Mouse (Mus musculus): Measurements from ENCODE around the gene Numb.

DNA sequence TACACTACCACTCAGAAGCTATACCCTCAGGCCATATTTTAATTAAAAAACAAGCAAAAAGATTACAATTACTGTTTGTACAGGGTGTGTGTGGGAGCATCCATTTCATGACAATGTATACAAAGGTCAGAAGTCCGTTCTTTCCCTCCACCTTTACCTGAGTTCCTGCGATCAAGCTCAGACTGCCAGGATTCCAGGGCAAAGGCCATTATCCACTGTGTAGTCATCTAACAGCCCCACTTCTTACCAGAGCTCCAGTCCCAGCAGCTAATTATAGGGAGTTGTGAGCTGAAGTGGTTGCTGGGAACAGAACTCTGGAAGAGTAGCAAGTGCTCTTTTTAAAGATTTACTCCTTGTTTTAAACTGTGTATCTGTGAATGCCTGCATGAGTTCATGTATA is 11.3 kb downstream of the Numb start:
- no peak for TF ChIP-seq CTCF (IDR thresholded peaks at IDR 0.05; ENCODE audit: borderline replicate concordance, extremely low read depth, insufficient read depth, insufficient read length)
- TF ChIP-seq POLR2A (IDR thresholded peaks at IDR 0.05; ENCODE audit: borderline replicate concordance, extremely low read depth, insufficient read depth, insufficient read length, poor library complexity, severe bottlenecking) = no peak
